Mouse (Mus musculus): ENCODE data around the gene Lrrc8c. TPM values are rescaled to one million over a fixed set of nuclear protein-coding genes. Genes with fewer than 3 reads are reported as not detected.

The Lrrc8c gene
- 13.8 and 18.0 TPM in 2 replicates for total RNA-seq (2017)

GRCm38 (mm10) chr5:105519096-105519975, at the start of gene Lrrc8c:
Lrrc8c (plus strand) TSS chr5:105519388.
- peak; percentile 57 for ATAC-seq (replicated peaks; ENCODE audit: low read depth, poor library complexity, severe bottlenecking)

GRCm38 (mm10) chr5:105472983-105473705, 46.0 kb upstream of the Lrrc8c start:
- ATAC-seq (replicated peaks; ENCODE audit: low read depth, poor library complexity, severe bottlenecking), result no peak

GRCm38 (mm10) chr5:105477527-105477926, 41.7 kb upstream of the Lrrc8c start:
- no peak for ATAC-seq (replicated peaks; ENCODE audit: low read depth, poor library complexity, severe bottlenecking)

GRCm38 (mm10) chr5:105479673-105480072, 39.5 kb upstream of the Lrrc8c start:
- 0 out of 2 replicates have a peak, but pooled peaks have one; percentile 36 for ATAC-seq (replicated peaks; ENCODE audit: low read depth, poor library complexity, severe bottlenecking)

- ATAC-seq (replicated peaks; ENCODE audit: low read depth, poor library complexity, severe bottlenecking), result no peak
Observed at GRCm38 (mm10) chr5:105480561-105480960, 38.6 kb upstream of the Lrrc8c start.

GRCm38 (mm10) chr5:105483632-105484031, 35.6 kb upstream of the Lrrc8c start:
- no peak for ATAC-seq (replicated peaks; ENCODE audit: low read depth, poor library complexity, severe bottlenecking)

GRCm38 (mm10) chr5:105484247-105484646, 34.9 kb upstream of the Lrrc8c start:
- ATAC-seq (replicated peaks; ENCODE audit: low read depth, poor library complexity, severe bottlenecking), result no peak

- no peak for ATAC-seq (replicated peaks; ENCODE audit: low read depth, poor library complexity, severe bottlenecking)
Observed at GRCm38 (mm10) chr5:105484891-105485290, 34.3 kb upstream of the Lrrc8c start.

- no peak for ATAC-seq (replicated peaks; ENCODE audit: low read depth, poor library complexity, severe bottlenecking)
Observed at GRCm38 (mm10) chr5:105490211-105490610, 29.0 kb upstream of the Lrrc8c start.

- ATAC-seq (replicated peaks; ENCODE audit: low read depth, poor library complexity, severe bottlenecking), result peak; percentile 43
Observed at GRCm38 (mm10) chr5:105491389-105491788, 27.8 kb upstream of the Lrrc8c start.

GRCm38 (mm10) chr5:105492367-105493246, 26.6 kb upstream of the Lrrc8c start:
- peak; percentile 16 for ATAC-seq (replicated peaks; ENCODE audit: low read depth, poor library complexity, severe bottlenecking)

- ATAC-seq (replicated peaks; ENCODE audit: low read depth, poor library complexity, severe bottlenecking), result no peak
Observed at GRCm38 (mm10) chr5:105493377-105493776, 25.8 kb upstream of the Lrrc8c start.

- ATAC-seq (replicated peaks; ENCODE audit: low read depth, poor library complexity, severe bottlenecking), result no peak
Observed at GRCm38 (mm10) chr5:105494246-105494917, 24.8 kb upstream of the Lrrc8c start.

- peak; percentile 83 for ATAC-seq (replicated peaks; ENCODE audit: low read depth, poor library complexity, severe bottlenecking)
Observed at GRCm38 (mm10) chr5:105494918-105495901, 24.0 kb upstream of the Lrrc8c start.

- no peak for ATAC-seq (replicated peaks; ENCODE audit: low read depth, poor library complexity, severe bottlenecking)
Observed at GRCm38 (mm10) chr5:105496133-105496532, 23.1 kb upstream of the Lrrc8c start.

- no peak for ATAC-seq (replicated peaks; ENCODE audit: low read depth, poor library complexity, severe bottlenecking)
Observed at GRCm38 (mm10) chr5:105496586-105496985, 22.6 kb upstream of the Lrrc8c start.

GRCm38 (mm10) chr5:105498429-105499000, 20.7 kb upstream of the Lrrc8c start:
- no peak for ATAC-seq (replicated peaks; ENCODE audit: low read depth, poor library complexity, severe bottlenecking)

GRCm38 (mm10) chr5:105499396-105499795, 19.8 kb upstream of the Lrrc8c start:
- no peak for ATAC-seq (replicated peaks; ENCODE audit: low read depth, poor library complexity, severe bottlenecking)

All from common myeloid progenitor, adult 5-6 weeks (primary cell).